Mouse (Mus musculus) olfactory bulb, adult 2 months (tissue): ENCODE data around the gene Shroom3.

ENCODE experiments used
- CTCF ChIP-seq: fragments of 200-500 bp; IDR thresholded peaks from 2 replicates; pipeline ENCODE4 v1.5.1; 2012; ENCODE audit warnings: low read depth, mild to moderate bottlenecking, low read length, moderate library complexity; ENCODE audit not compliant: insufficient read depth
- POLR2A ChIP-seq: fragments of 200-500 bp; IDR thresholded peaks from 2 replicates; pipeline ENCODE4 v1.6.1; 2012; ENCODE audit warnings: mild to moderate bottlenecking, low read depth, low read length, moderate library complexity; ENCODE audit not compliant: insufficient read depth

DNA sequence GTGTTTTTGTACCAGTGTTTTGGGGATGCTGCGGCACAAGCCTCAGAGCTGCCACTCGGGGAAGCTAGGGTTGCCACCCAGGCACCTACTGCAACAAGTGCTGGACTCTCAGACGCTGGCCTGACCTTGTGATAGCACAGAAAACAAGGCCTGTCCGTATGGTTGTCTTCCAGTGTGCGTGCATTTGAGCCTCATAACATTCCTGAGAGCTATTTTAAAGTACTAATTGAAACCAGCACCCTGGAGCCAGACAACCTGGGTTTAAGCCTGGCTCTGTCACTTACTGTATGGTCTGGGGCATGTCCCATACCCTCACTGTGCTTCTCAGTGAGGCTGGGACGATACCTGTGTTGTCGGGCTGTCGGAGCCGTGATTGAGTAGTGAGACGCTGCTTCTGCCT, 276.1 kb downstream of the Shroom3 start:
- TF ChIP-seq CTCF (no peak), POLR2A (no peak)
